Mouse (Mus musculus) kidney, postnatal 14 days (tissue): ENCODE results near the gene Prl7a1.

Source experiments
- DNase-seq: peaks from one replicate; pipeline ENCODE4 v3.0.0; 2022; ENCODE audit warnings: mixed read lengths

Gene Prl7a1

GRCm38 (mm10) chr13:27642393-27642792 lies at the start of gene Prl7a1:
Gene Prl7a1, minus strand, starts transcription at chr13:27642493.
- no peak for DNase-seq

GRCm38 (mm10) chr13:27667936-27668335 lies 25.6 kb upstream of the Prl7a1 start, which contains the start of gene Prl7a2:
Gene Prl7a2, minus strand, starts transcription at chr13:27668036.
- no peak for DNase-seq

GRCm38 (mm10) chr13:27660747-27661146 lies 18.5 kb upstream of the Prl7a1 start:
- DNase-seq, result no peak

GRCm38 (mm10) chr13:27610482-27610881 lies 31.8 kb downstream of the Prl7a1 start, which contains the start of gene Prl7b1:
Gene Prl7b1, minus strand, starts transcription at chr13:27610582.
- no peak for DNase-seq
